Comparison of ENCODE assay signal across 10 mouse cellular contexts in the genomic region with DNA sequence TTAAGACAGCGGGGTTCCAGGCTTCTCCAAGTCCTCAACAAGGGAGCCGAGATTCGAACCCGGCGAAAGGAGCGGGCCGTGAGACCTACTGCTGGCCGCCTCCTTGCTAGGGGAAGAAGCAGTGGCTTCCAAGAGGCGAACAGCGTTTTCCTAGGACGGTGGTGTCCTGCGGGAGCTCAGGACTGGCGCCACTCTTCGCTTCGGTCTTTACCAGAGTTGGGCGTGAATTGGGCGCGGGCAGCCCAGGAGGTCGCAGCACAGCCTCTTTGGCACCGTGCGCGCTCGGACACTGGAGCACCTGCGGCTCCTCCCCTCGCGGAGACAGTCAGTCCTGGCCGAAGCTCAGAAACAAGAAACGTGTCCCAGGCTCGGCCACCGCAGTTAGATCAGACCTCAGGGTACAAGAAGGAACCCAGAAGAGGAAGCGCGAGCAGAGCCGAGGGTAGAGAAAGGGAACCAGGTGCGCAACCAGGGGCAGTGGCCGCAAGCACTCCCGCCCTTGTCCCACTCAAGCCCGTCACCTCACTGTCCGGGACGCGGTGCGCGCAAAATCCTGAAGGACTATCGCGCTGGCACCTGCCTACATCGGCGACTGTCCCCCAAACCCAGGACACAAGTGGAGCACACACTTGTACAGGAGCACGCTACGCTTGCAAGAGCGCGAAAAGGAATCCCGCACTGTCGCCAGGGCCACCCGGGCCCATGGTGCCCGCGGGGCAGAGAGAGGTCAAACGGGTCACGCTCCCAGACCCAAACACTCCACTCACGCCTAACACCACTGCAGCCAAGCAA. TPM values are rescaled to one million over a fixed set of nuclear protein-coding genes. Genes with fewer than 3 reads are reported as not detected.
DNase-seq lines count a peak whose midpoint lies in the region; ATAC-seq and TF ChIP-seq lines count a peak whose summit lies in the region.
"Had no signal": no experiment of that assay in that cellular context is flagged by ENCODE, and none has a peak within 500 bp of the region (broad histone marks: within the 10 kb centered on the region; RNA-seq: fewer than 3 reads in every experiment).

No protein-coding gene starts in this region.

- no peak for TF ChIP-seq CTCF in small intestine, adult 2 months (IDR thresholded peaks at IDR 0.05; ENCODE audit: extremely low read depth, insufficient read length, insufficient replicate concordance, low read depth, low read length)

- H3K9ac ChIP-seq in midbrain, embryonic 15.5 days = no peak overlapping the region
- H3K9ac ChIP-seq: embryonic facial prominence, embryonic 12.5 days; liver, embryonic 14.5 days had no signal

- H3K36me3 ChIP-seq in midbrain, embryonic 10.5 days = no peaks in the 10 kb centered on the region
- no peaks in the 10 kb centered on the region for H3K36me3 ChIP-seq in midbrain, embryonic 15.5 days (replicated peaks)
- no peaks in the 10 kb centered on the region for H3K36me3 ChIP-seq in small intestine, adult 2 months (ENCODE audit: control insufficient read depth, insufficient read depth, low read length)
- H3K36me3 ChIP-seq: embryonic facial prominence, embryonic 12.5 days had no signal

- no peak overlapping the region for H3K4me2 ChIP-seq in midbrain, embryonic 15.5 days
- H3K4me2 ChIP-seq: embryonic facial prominence, embryonic 12.5 days had no signal

- DNase-seq in CD4-positive, CD25-positive, alpha-beta regulatory T cell, adult 2 months (ENCODE audit: low read depth, low spot score) = peak; percentile 14
- DNase-seq in midbrain, embryonic 10.5 days (ENCODE audit: low spot score) = peak; percentile 64
- DNase-seq in kidney, postnatal 4 days = peak; percentile 11 to 24
- no peak for DNase-seq in cerebellum, postnatal 4 days (ENCODE audit: low spot score in 2 of 2)

- peaks cover 45% of the 10 kb centered on the region for H3K4me1 ChIP-seq in midbrain, embryonic 10.5 days
- H3K4me1 ChIP-seq in midbrain, embryonic 15.5 days = peaks cover 22% of the 10 kb centered on the region
- peaks cover 2% of the 10 kb centered on the region; the same call in 1 of the 2 replicates for H3K4me1 ChIP-seq in small intestine, adult 2 months (ENCODE audit: control insufficient read depth, insufficient read depth, insufficient read length, low read length)

- ATAC-seq in CD4-positive, CD25-positive, alpha-beta regulatory T cell, adult 4 months = no peak
- no peak for ATAC-seq in midbrain, embryonic 15.5 days (replicated peaks)
- no peak for ATAC-seq in megakaryocyte-erythroid progenitor cell, adult 5-6 weeks (replicated peaks; ENCODE audit: low FRiP score, low TSS enrichment, poor library complexity, severe bottlenecking)

- H3K27ac ChIP-seq in midbrain, embryonic 10.5 days (replicated peaks) = no peak overlapping the region
- H3K27ac ChIP-seq in midbrain, embryonic 15.5 days = no peak overlapping the region
- no peak overlapping the region for H3K27ac ChIP-seq in small intestine, adult 2 months (ENCODE audit: insufficient read depth, low read depth, low read length)
- H3K27ac ChIP-seq: embryonic facial prominence, embryonic 12.5 days; liver, embryonic 14.5 days had no signal

- H3K4me3 ChIP-seq in midbrain, embryonic 10.5 days = 0 out of 2 replicates have a peak overlapping the region, but pooled peaks have one; percentile 9
- H3K4me3 ChIP-seq in midbrain, embryonic 15.5 days = no peak overlapping the region
- H3K4me3 ChIP-seq in small intestine, adult 2 months (ENCODE audit: low read depth, low read length) = 0 out of 2 replicates have a peak overlapping the region, but pooled peaks have one; percentile 1
- H3K4me3 ChIP-seq: embryonic facial prominence, embryonic 12.5 days had no signal

- under 1% methylated on average over 58 of the region's 58 CpGs for WGBS in midbrain, embryonic 10.5 days
- whole genome bisulfite sequencing in midbrain, embryonic 15.5 days = 1% methylated on average over 58 of the region's 58 CpGs
- WGBS in small intestine, adult 2 months = 3% methylated on average over 58 of the region's 58 CpGs

- H3K27me3 ChIP-seq in midbrain, embryonic 10.5 days (ENCODE audit: low read depth, poor library complexity, severe bottlenecking) = peaks cover 100% of the 10 kb centered on the region
- peaks cover 78% of the 10 kb centered on the region for H3K27me3 ChIP-seq in midbrain, embryonic 15.5 days (replicated peaks)
- H3K27me3 ChIP-seq in small intestine, adult 2 months (ENCODE audit: control insufficient read depth, insufficient read depth, low read length) = peaks cover 70% of the 10 kb centered on the region

- TF ChIP-seq POLR2A in small intestine, adult 2 months (IDR thresholded peaks at IDR 0.05; ENCODE audit: low read depth, low read length) = no peak

- H3K9me3 ChIP-seq in midbrain, embryonic 10.5 days (replicated peaks) = no peaks in the 10 kb centered on the region
- no peaks in the 10 kb centered on the region for H3K9me3 ChIP-seq in midbrain, embryonic 15.5 days
- H3K9me3 ChIP-seq: embryonic facial prominence, embryonic 12.5 days had no signal

RNA-seq across cellular contexts. Expression of gene Lhx4, which starts 14.3 kb away (rescaled TPM):
- under 1 TPM in 1 of 2 experiments, not detected in 1; 0.19 TPM for polyA plus RNA-seq in CD4-positive, CD25-positive, alpha-beta regulatory T cell, adult 4 months (2017; shearing (Covaris generic))
- polyA plus RNA-seq in midbrain, embryonic 10.5 days (2016; fragmentation: Nextera tagmentation; extraction: Ambion mirVana) = 2.2 and 4.6 TPM in 2 replicates
- 1.5 and 1.6 TPM in 2 replicates for polyA plus RNA-seq in midbrain, embryonic 15.5 days (2015; fragmentation: Nextera tagmentation; extraction: Ambion mirVana)
- polyA plus RNA-seq in small intestine, adult 2 months (2012; rRNA removed) = not detected in 2 replicates
- not detected in 2 replicates for total RNA-seq in megakaryocyte-erythroid progenitor cell, adult 5-6 weeks (2014; fragmentation: Nextera tagmentation)
- total RNA-seq in megakaryocyte-erythroid progenitor cell, adult 5-6 weeks (2017) = not detected in 2 replicates
- polyA plus RNA-seq: liver, embryonic 14.5 days had no signal

Comparison
In these comparisons a context has a peak if more than half of its experiments do, and no peak if none do; other contexts are left out.
1. DNase-seq: peak in CD4-positive, CD25-positive, alpha-beta regulatory T cell, adult 2 months (single experiment), midbrain, embryonic 10.5 days (single experiment) and kidney, postnatal 4 days (2 of 2); none in cerebellum, postnatal 4 days (0 of 2).